Mouse (Mus musculus) heart, adult 2 months (tissue): ENCODE measurements around the gene L2hgdh. TPM values are rescaled to one million over a fixed set of nuclear protein-coding genes. Genes with fewer than 3 reads are reported as not detected.
A peak's percentile ranks its signal among the peaks of the same experiment; 100 is the strongest.

Experiments used
- DNase-seq, 2 experiments: peaks; one replicate each; pipeline ENCODE4 v3.0.0; 2021
- H3K27ac ChIP-seq: fragments of 200-600 bp; 2 replicates; pipeline ENCODE4 v1.8.1; 2022
- H3K27me3 ChIP-seq: fragments of 200-500 bp; 2 replicates; pipeline ENCODE4 v1.6.1; 2012; ENCODE audit warnings: mild to moderate bottlenecking, low read length, inconsistent platforms, mixed read lengths; ENCODE audit not compliant: control insufficient read depth, insufficient read depth
- H3K36me3 ChIP-seq: fragments of 200-500 bp; 2 replicates; pipeline ENCODE4 v1.6.1; 2012; ENCODE audit warnings: low read length, inconsistent platforms; ENCODE audit not compliant: control insufficient read depth, insufficient read depth
- H3K4me1 ChIP-seq: fragments of 200-500 bp; 2 replicates; pipeline ENCODE4 v1.6.1; 2011; ENCODE audit warnings: low read length; ENCODE audit not compliant: control insufficient read depth, insufficient read depth
- H3K4me3 ChIP-seq: fragments of 200-600 bp; 2 replicates; pipeline ENCODE4 v1.8.1; 2022
- H3K79me2 ChIP-seq: fragments of 200-500 bp; replicated peaks from 2 replicates; pipeline ENCODE4 v1.6.1; 2012; ENCODE audit warnings: mild to moderate bottlenecking, inconsistent platforms, low read length, moderate library complexity, mixed read lengths; ENCODE audit not compliant: control insufficient read depth, insufficient read depth
- H3K9ac ChIP-seq: fragments of 200-500 bp; 2 replicates; pipeline ENCODE4 v1.6.1; 2012; ENCODE audit warnings: low read depth, mild to moderate bottlenecking, control low read depth, inconsistent platforms, low read length, mixed read lengths
- CTCF ChIP-seq: fragments of 200-600 bp; IDR thresholded peaks from 2 replicates; pipeline ENCODE4 v1.8.1; 2022; ENCODE audit warnings: antibody characterized with exemption, mild to moderate bottlenecking, moderate library complexity
- EP300 ChIP-seq: fragments of 200-500 bp; IDR thresholded peaks from 2 replicates; pipeline ENCODE4 v1.6.1; 2011; ENCODE audit warnings: low read depth, low read length, control low read depth; ENCODE audit not compliant: insufficient read depth
- POLR2A ChIP-seq: fragments of 200-500 bp; IDR thresholded peaks from 2 replicates; pipeline ENCODE4 v1.6.1; 2011; ENCODE audit warnings: mild to moderate bottlenecking, low read depth, low read length, control low read depth; ENCODE audit not compliant: insufficient read depth
- WGBS: fragments of 180-500 bp; shearing (Covaris S2); methylation state at CpG from one replicate; pipeline ENCODE4 v1.1.7; 2018; 5-methylcytosine and 5-hydroxymethylcytosine counted together
- intact Hi-C: fragments of 180-260 bp; cut with DNase I; formaldehyde crosslinking; loops from one replicate; pipeline ENCODE4 v1.15.1; 2025
- polyA plus RNA-seq: library from polyadenylated mRNA; depleted of rRNA; stranded (reverse); fragments of >200 nt; gene quantifications from 2 replicates; pipeline ENCODE4 v1.2.3, GENCODE M21; 2012
- total RNA-seq, 2 experiments: library from RNA; stranded (reverse); gene quantifications; 2 replicates each; pipeline ENCODE4 v1.2.3; 2021

L2hgdh gene
- total and polyA plus RNA-seq, 3 experiments = 13.8 to 49.4 (median 41.9) TPM

- intact Hi-C loops = loop anchor here (5.0 kb wide), 4 partner anchors 35 to 320 kb away; partner anchors contain the start of gene Vcpkmt
- peak; percentile 90 to 91 for DNase-seq
- H3K4me3 ChIP-seq = peak overlapping the region; percentile 69
- WGBS = 4% methylated on average over 51 of the region's 54 CpGs
- H3K27ac ChIP-seq = peak overlapping the region; percentile 96
- no peak for TF ChIP-seq EP300
- TF ChIP-seq CTCF = peak; percentile 20
- peak; percentile 52 for TF ChIP-seq POLR2A
- peak overlapping the region; percentile 99 for H3K9ac ChIP-seq
- peaks cover 5% of the 10 kb centered on the region for H3K36me3 ChIP-seq
- no peaks in the 10 kb centered on the region for H3K27me3 ChIP-seq
- H3K4me1 ChIP-seq = peaks cover 10% of the 10 kb centered on the region
- H3K79me2 ChIP-seq = peaks cover 3% of the 10 kb centered on the region; the same call in 1 of the 2 replicates
These were observed 42.4 kb downstream of the L2hgdh start for GRCm38 (mm10) chr12:69682065-69682787.

GRCm38 (mm10) chr12:69681566-69682061 lies 43.1 kb downstream of the L2hgdh start, which contains the start of gene Sos2:
Sos2 (minus strand) TSS chr12:69681852.
- H3K27me3 ChIP-seq = no peaks in the 10 kb centered on the region
- peak within 1 kb of the TSS; percentile 96 for H3K27ac ChIP-seq
- peak within 1 kb of the TSS; percentile 94 for H3K4me3 ChIP-seq
- peaks cover 10% of the 10 kb centered on the region for H3K4me1 ChIP-seq
- peaks cover 5% of the 10 kb centered on the region for H3K36me3 ChIP-seq
- WGBS = 3% methylated on average over 77 of the region's 85 CpGs
- peak; percentile 82 to 84 for DNase-seq
- intact Hi-C loops = loop anchor here (5.0 kb wide), 4 partner anchors 34 to 319 kb away; partner anchors contain the start of gene Vcpkmt
- TF ChIP-seq EP300 (no peak), CTCF (no peak), POLR2A (no peak)
- H3K79me2 ChIP-seq = peaks cover 3% of the 10 kb centered on the region; the same call in 1 of the 2 replicates
- peak within 1 kb of the TSS; percentile 99 for H3K9ac ChIP-seq

DNA sequence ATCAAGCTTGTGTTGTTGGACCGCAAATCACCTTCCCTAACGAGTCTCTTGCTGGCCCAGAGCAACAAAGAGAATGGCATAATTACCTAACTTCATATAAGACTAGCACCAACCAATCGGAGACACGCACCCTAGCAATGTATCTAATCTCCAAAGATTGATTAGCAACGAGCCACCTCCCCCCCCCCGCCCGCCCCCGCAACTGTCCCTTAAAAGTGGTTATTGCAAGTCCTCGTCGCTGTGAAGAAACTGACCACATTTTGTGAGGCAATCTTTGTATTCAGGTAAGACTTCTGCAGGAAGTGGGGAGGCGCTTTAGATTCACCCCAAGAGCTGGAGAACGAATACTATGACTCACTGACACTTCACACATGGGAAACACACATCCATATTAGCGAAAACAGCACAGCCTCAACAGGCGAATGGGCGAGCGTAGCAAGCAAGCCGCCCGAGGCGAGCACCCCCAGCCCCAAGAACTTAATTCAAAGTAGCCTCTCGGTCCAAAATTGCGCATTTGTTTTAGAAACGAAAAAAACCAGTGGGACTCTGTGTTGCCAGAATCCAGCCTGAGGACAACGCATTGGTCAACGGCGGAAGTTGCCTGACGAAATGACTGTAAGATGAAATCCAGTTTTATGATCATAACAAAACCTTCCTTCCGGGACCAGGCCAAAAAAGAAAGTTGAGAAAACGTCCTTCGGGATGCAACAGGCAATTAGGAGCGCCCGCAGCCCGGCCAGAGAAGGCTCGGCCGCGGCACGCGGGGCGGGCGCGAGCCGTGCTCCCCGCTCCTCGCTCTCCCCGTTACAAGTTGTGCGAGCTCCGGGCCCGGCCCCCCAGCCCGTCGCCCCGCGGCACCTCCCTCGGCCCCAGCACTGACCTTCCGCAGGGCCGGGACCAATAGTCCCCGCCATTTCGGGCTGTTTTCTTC lies 43.8 kb downstream of the L2hgdh start:
- H3K36me3 ChIP-seq = peaks cover 9% of the 10 kb centered on the region
- intact Hi-C loops = loop anchor here (5.0 kb wide), 4 partner anchors 34 to 319 kb away; partner anchors contain the start of gene Vcpkmt
- H3K27me3 ChIP-seq = no peaks in the 10 kb centered on the region
- peaks cover 13% of the 10 kb centered on the region for H3K4me1 ChIP-seq
- peak overlapping the region; percentile 94 for H3K27ac ChIP-seq
- peak overlapping the region; percentile 94 for H3K4me3 ChIP-seq
- peaks cover 3% of the 10 kb centered on the region for H3K79me2 ChIP-seq
- H3K9ac ChIP-seq = peak overlapping the region; percentile 99
- under 1% methylated on average over 56 of the region's 56 CpGs for WGBS
- DNase-seq = peak; percentile 71 to 78
- TF ChIP-seq POLR2A = 0 out of 2 replicates have a peak, but pooled peaks have one; percentile 19
- no peak for TF ChIP-seq EP300

DNA sequence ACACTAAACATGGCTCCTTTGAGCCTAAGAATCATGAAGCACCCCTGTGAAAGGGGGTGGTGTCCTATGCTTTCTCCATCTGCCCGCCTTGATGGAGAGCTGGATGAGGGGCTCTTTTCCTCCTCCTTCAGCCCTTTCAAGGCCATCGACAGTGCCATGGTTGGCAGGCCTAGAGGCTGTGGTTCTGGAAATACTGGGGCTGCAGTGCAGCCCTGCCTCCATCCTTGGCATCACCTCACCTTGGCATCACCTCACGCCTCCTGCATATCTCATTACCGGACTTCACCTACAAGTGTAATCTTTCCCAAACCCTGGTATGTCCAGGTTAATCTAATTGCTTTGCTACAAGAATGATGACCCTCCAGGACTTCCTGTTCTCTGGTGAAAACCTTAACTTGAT lies 48.5 kb downstream of the L2hgdh start:
- Histone ChIP-seq H3K4me1 (peaks cover 23% of the 10 kb centered on the region), H3K79me2 (peaks cover 8% of the 10 kb centered on the region), H3K27me3 (no peaks in the 10 kb centered on the region), H3K36me3 (peaks cover 20% of the 10 kb centered on the region), H3K27ac (no peak overlapping the region), H3K9ac (no peak overlapping the region), H3K4me3 (no peak overlapping the region)
- DNase-seq = no peak
- WGBS = 61% methylated on average over 4 of the region's 4 CpGs
- intact Hi-C loops = no loop called here
- no peak for TF ChIP-seq EP300
- TF ChIP-seq POLR2A = no peak
- no peak for TF ChIP-seq CTCF

DNA sequence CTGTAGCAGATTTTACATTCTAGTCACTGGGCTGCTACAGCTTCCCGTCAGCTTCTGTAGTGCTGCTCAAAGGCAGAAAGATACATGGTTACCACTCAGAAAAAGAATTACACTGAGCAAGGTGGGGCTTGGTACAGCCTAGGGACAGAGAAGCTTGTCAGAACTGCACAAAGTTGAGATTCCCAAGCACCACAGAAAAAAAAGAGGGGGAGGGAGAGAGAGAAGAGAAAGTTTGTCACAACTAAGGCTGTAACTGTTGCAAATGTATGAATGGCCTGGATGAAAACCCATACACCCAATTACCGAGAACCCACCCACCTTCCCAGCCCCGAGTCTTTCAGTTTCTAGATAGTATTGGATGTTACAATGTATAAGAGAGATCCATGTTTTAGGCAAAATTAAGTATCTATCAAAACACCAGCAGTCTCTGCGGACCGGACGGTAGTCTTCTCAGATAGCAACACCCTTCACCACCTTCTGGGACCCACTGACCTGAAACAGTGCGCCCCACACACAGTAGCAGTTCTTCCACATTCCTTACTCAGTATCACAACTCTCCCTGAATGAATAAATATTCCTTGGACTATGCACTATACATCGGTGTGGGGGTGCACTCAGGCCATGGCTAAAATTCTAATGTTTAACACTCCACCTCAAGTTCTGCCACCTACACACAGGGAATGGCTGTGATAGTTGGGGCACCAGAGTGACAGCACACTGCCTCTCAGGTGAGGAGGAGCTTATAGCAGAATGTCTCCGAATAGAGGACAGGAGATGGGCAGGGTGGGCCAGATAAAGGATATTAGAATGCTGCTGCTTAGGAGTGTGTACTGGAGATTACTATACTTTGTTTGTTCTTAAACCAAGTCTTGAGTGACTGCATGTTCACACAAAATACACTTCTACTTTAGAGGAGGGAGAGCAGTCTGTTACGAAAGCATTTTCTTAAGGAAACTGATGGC lies 49.8 kb downstream of the L2hgdh start:
- H3K4me3 ChIP-seq = no peak overlapping the region
- peak overlapping the region; percentile 26 for H3K27ac ChIP-seq
- DNase-seq = no peak
- WGBS = 77% methylated on average over 10 of the region's 10 CpGs
- no peak for TF ChIP-seq POLR2A
- no peak for TF ChIP-seq CTCF
- TF ChIP-seq EP300 = no peak
- no peak overlapping the region for H3K9ac ChIP-seq
- H3K27me3 ChIP-seq = no peaks in the 10 kb centered on the region
- intact Hi-C loops = no loop called here
- peaks cover 10% of the 10 kb centered on the region for H3K79me2 ChIP-seq
- H3K4me1 ChIP-seq = peaks cover 21% of the 10 kb centered on the region
- peaks cover 19% of the 10 kb centered on the region for H3K36me3 ChIP-seq
